8 mouse cellular contexts compared by ENCODE assay signal in genomic region chr10:31173169-31173686, GRCm38 (mm10).
DNase-seq lines count a peak whose midpoint lies in the region; ATAC-seq and TF ChIP-seq lines count a peak whose summit lies in the region.

No protein-coding gene starts in this region.

- no peak overlapping the region; the same call in 1 of the 2 replicates for H3K27ac ChIP-seq in lung, embryonic 14.5 days (ENCODE audit: low read depth)

- no peak overlapping the region for H3K9ac ChIP-seq in lung, embryonic 14.5 days

- ATAC-seq in lung, embryonic 14.5 days (ENCODE audit: insufficient read depth), result peak; percentile 99

- H3K36me3 ChIP-seq in lung, embryonic 14.5 days (ENCODE audit: insufficient read depth), result no peaks in the 10 kb centered on the region

- no peak overlapping the region for H3K4me3 ChIP-seq in lung, embryonic 14.5 days (ENCODE audit: low read depth, low read length)

- peak; percentile 73 for DNase-seq in adipocyte (ENCODE audit: low spot score)
- DNase-seq in cerebellum, postnatal 14 days, result peak; percentile 64 to 75
- peak; percentile 52 to 72 for DNase-seq in frontal cortex, postnatal 14 days (ENCODE audit: low spot score in 2 of 2)
- DNase-seq in heart, postnatal 36 days, result peak; percentile 65 to 71
- DNase-seq in layer of hippocampus, adult 11-12 months (ENCODE audit: low spot score), result peak; percentile 46
- DNase-seq in lung, embryonic 14.5 days, result peak; percentile 90
- peak; percentile 23 to 25 for DNase-seq in right cerebral cortex, postnatal 36 days (ENCODE audit: low spot score in 2 of 2)
- DNase-seq in spleen, postnatal 14 days (ENCODE audit: low spot score in 2 of 2), result no peak

- 25% methylated on average over 15 of the region's 15 CpGs for WGBS in lung, embryonic 14.5 days

- no peaks in the 10 kb centered on the region for H3K4me1 ChIP-seq in lung, embryonic 14.5 days (ENCODE audit: insufficient read depth)

- no peak overlapping the region for H3K4me2 ChIP-seq in lung, embryonic 14.5 days

- intact Hi-C loops in heart, postnatal 36 days (cut with DNase I), result no loop called here

- TF ChIP-seq CTCF in lung, embryonic 14.5 days (IDR thresholded peaks at IDR 0.05; ENCODE audit: low read depth), result no peak

- H3K27me3 ChIP-seq in lung, embryonic 14.5 days (ENCODE audit: insufficient read depth, low read length), result no peaks in the 10 kb centered on the region

- no peaks in the 10 kb centered on the region for H3K9me3 ChIP-seq in lung, embryonic 14.5 days (ENCODE audit: low read depth, low read length)

Comparison
In these comparisons a context has a peak if more than half of its experiments do, and no peak if none do; other contexts are left out.
1. DNase-seq: peak in adipocyte (single experiment), cerebellum, postnatal 14 days (2 of 2), frontal cortex, postnatal 14 days (2 of 2), heart, postnatal 36 days (2 of 2), layer of hippocampus, adult 11-12 months (single experiment), lung, embryonic 14.5 days (single experiment) and right cerebral cortex, postnatal 36 days (2 of 2); none in spleen, postnatal 14 days (0 of 2).